Mouse (Mus musculus) kidney, embryonic 15.5 days (tissue): ENCODE measurements around the gene Agrp. TPM values are rescaled to one million over a fixed set of nuclear protein-coding genes. Genes with fewer than 3 reads are reported as not detected.

Experiments
- ATAC-seq: fragments of 200-750 bp; cut with Nextera tagmentation; replicated peaks from 2 replicates; pipeline ENCODE4 v1.8.0; 2017; ENCODE audit warnings: moderate TSS enrichment; ENCODE audit not compliant: low FRiP score
- H3K27ac ChIP-seq: fragments of 300-500 bp; sonication (generic); 2 replicates; pipeline ENCODE4 v1.5.1; 2015; ENCODE audit warnings: mild to moderate bottlenecking, inconsistent platforms
- H3K27me3 ChIP-seq: fragments of 300-500 bp; sonication (generic); 2 replicates; pipeline ENCODE4 v1.6.1; 2015; ENCODE audit warnings: inconsistent platforms
- H3K36me3 ChIP-seq: fragments of 300-500 bp; sonication (generic); 2 replicates; pipeline ENCODE4 v1.6.1; 2015; ENCODE audit warnings: inconsistent platforms
- H3K4me1 ChIP-seq: fragments of 300-500 bp; sonication (generic); 2 replicates; pipeline ENCODE4 v1.6.1; 2015; ENCODE audit warnings: inconsistent platforms
- H3K4me2 ChIP-seq: fragments of 300-500 bp; sonication (generic); 2 replicates; pipeline ENCODE4 v1.6.1; 2015; ENCODE audit warnings: moderate library complexity, mild to moderate bottlenecking, inconsistent platforms
- H3K4me3 ChIP-seq: fragments of 300-500 bp; sonication (generic); replicated peaks from 2 replicates; pipeline ENCODE4 v1.5.1; 2015; ENCODE audit warnings: mild to moderate bottlenecking, inconsistent platforms
- H3K9ac ChIP-seq: fragments of 300-500 bp; sonication (generic); 2 replicates; pipeline ENCODE4 v1.6.1; 2015; ENCODE audit warnings: mild to moderate bottlenecking, inconsistent platforms
- H3K9me3 ChIP-seq: fragments of 300-500 bp; sonication (generic); replicated peaks from 2 replicates; pipeline ENCODE4 v1.6.1; 2016; ENCODE audit warnings: inconsistent platforms
- WGBS: fragments of 180-500 bp; shearing (Covaris S2); methylation state at CpG from one replicate; pipeline ENCODE4 v1.1.7; 2015; ENCODE audit warnings: mixed read lengths; 5-methylcytosine and 5-hydroxymethylcytosine counted together
- polyA plus RNA-seq: library from polyadenylated mRNA; unstranded; fragments of >200 nt; fragmentation: Nextera tagmentation; extraction: Ambion mirVana; gene quantifications from 2 replicates; pipeline ENCODE4 v1.2.1, GENCODE M21; 2015

Gene Agrp
- polyA plus RNA-seq, 1 experiment from 2014 or later: 0.83 TPM

- H3K27me3 ChIP-seq: no peaks in the 10 kb centered on the region
- peaks cover 30% of the 10 kb centered on the region for H3K4me1 ChIP-seq
- no peaks in the 10 kb centered on the region for H3K9me3 ChIP-seq
- H3K4me2 ChIP-seq: peak overlapping the region; percentile 51
- peak; percentile 67 for ATAC-seq
- H3K36me3 ChIP-seq: no peaks in the 10 kb centered on the region
- H3K27ac ChIP-seq: peak overlapping the region; percentile 83
- WGBS: 60% methylated on average over 18 of the region's 18 CpGs
- peak overlapping the region; percentile 15 for H3K4me3 ChIP-seq
- 0 out of 2 replicates have a peak overlapping the region, but pooled peaks have one; percentile 17 for H3K9ac ChIP-seq
These were observed 42.5 kb downstream of the Agrp start for GRCm38 (mm10) chr8:105594451-105595242.

- peak overlapping the region; percentile 83 for H3K27ac ChIP-seq
- no peaks in the 10 kb centered on the region for H3K27me3 ChIP-seq
- peak overlapping the region; percentile 26; the same call in 1 of the 2 replicates for H3K9ac ChIP-seq
- ATAC-seq: 0 out of 2 replicates have a peak, but pooled peaks have one; percentile 27
- peak overlapping the region; percentile 51 for H3K4me2 ChIP-seq
- H3K36me3 ChIP-seq: no peaks in the 10 kb centered on the region
- H3K9me3 ChIP-seq: no peaks in the 10 kb centered on the region
- H3K4me1 ChIP-seq: peaks cover 30% of the 10 kb centered on the region
- 12% methylated on average over 15 of the region's 15 CpGs for WGBS
- H3K4me3 ChIP-seq: peak overlapping the region; percentile 15
These were observed 43.3 kb downstream of the Agrp start for GRCm38 (mm10) chr8:105593859-105594258.

- no peaks in the 10 kb centered on the region for H3K27me3 ChIP-seq
- no peak overlapping the region for H3K4me2 ChIP-seq
- WGBS: 77% methylated on average over 2 of the region's 2 CpGs
- H3K9ac ChIP-seq: no peak overlapping the region
- no peak overlapping the region for H3K4me3 ChIP-seq
- H3K36me3 ChIP-seq: no peaks in the 10 kb centered on the region
- no peaks in the 10 kb centered on the region for H3K9me3 ChIP-seq
- peaks cover 30% of the 10 kb centered on the region for H3K4me1 ChIP-seq
- no peak overlapping the region for H3K27ac ChIP-seq
- no peak for ATAC-seq
These were observed 44.8 kb downstream of the Agrp start for GRCm38 (mm10) chr8:105592431-105592830.

GRCm38 (mm10) chr8:105579719-105580118, 57.5 kb downstream of the Agrp start:
- Histone ChIP-seq H3K9me3 (no peaks in the 10 kb centered on the region), H3K4me1 (no peaks in the 10 kb centered on the region), H3K9ac (no peak overlapping the region), H3K27me3 (no peaks in the 10 kb centered on the region), H3K27ac (no peak overlapping the region), H3K36me3 (no peaks in the 10 kb centered on the region), H3K4me3 (no peak overlapping the region), H3K4me2 (no peak overlapping the region)
- no peak for ATAC-seq
- 72% methylated on average over 3 of the region's 3 CpGs for WGBS

GRCm38 (mm10) chr8:105575538-105575937, 61.7 kb downstream of the Agrp start:
- Histone ChIP-seq H3K9me3 (no peaks in the 10 kb centered on the region), H3K27ac (no peak overlapping the region), H3K4me2 (no peak overlapping the region), H3K36me3 (no peaks in the 10 kb centered on the region), H3K9ac (no peak overlapping the region), H3K4me3 (no peak overlapping the region), H3K4me1 (no peaks in the 10 kb centered on the region), H3K27me3 (no peaks in the 10 kb centered on the region)
- 52% methylated on average over 3 of the region's 3 CpGs for WGBS
- no peak for ATAC-seq

- Histone ChIP-seq H3K4me2 (no peak overlapping the region), H3K27ac (no peak overlapping the region), H3K36me3 (no peaks in the 10 kb centered on the region), H3K4me1 (no peaks in the 10 kb centered on the region), H3K4me3 (no peak overlapping the region), H3K9me3 (no peaks in the 10 kb centered on the region), H3K27me3 (no peaks in the 10 kb centered on the region), H3K9ac (no peak overlapping the region)
- WGBS: 46% methylated on average over 6 of the region's 6 CpGs
- no peak for ATAC-seq
These were observed 62.5 kb downstream of the Agrp start for GRCm38 (mm10) chr8:105574741-105575140.

- no peaks in the 10 kb centered on the region for H3K27me3 ChIP-seq
- H3K4me1 ChIP-seq: no peaks in the 10 kb centered on the region
- H3K36me3 ChIP-seq: no peaks in the 10 kb centered on the region
- H3K9ac ChIP-seq: no peak overlapping the region
- ATAC-seq: no peak
- no peak overlapping the region for H3K27ac ChIP-seq
- no peak overlapping the region for H3K4me3 ChIP-seq
- H3K9me3 ChIP-seq: no peaks in the 10 kb centered on the region
- no peak overlapping the region for H3K4me2 ChIP-seq
These were observed 63.8 kb downstream of the Agrp start for GRCm38 (mm10) chr8:105573427-105573826.

GRCm38 (mm10) chr8:105571810-105572209, 65.4 kb downstream of the Agrp start:
- Histone ChIP-seq H3K9ac (no peak overlapping the region), H3K4me1 (peaks cover 5% of the 10 kb centered on the region), H3K9me3 (no peaks in the 10 kb centered on the region), H3K4me2 (no peak overlapping the region), H3K27me3 (0 out of 2 replicates have a peak, but pooled peaks cover 7% of the 10 kb centered on the region), H3K36me3 (no peaks in the 10 kb centered on the region), H3K4me3 (no peak overlapping the region), H3K27ac (no peak overlapping the region)
- no peak for ATAC-seq
- WGBS: 87% methylated on average over 9 of the region's 9 CpGs

- Histone ChIP-seq H3K27ac (no peak overlapping the region), H3K9ac (peak overlapping the region; percentile 51), H3K4me1 (peaks cover 25% of the 10 kb centered on the region), H3K4me3 (peak overlapping the region; percentile 93), H3K4me2 (peak overlapping the region; percentile 80), H3K27me3 (0 out of 2 replicates have a peak, but pooled peaks cover 7% of the 10 kb centered on the region), H3K9me3 (no peaks in the 10 kb centered on the region), H3K36me3 (peaks cover 12% of the 10 kb centered on the region)
- 26% methylated on average over 27 of the region's 27 CpGs for WGBS
- ATAC-seq: no peak
These were observed 70.2 kb downstream of the Agrp start for GRCm38 (mm10) chr8:105566703-105567595.

- Histone ChIP-seq H3K9me3 (no peaks in the 10 kb centered on the region), H3K4me2 (peak within 1 kb of the TSS; percentile 80), H3K27me3 (0 out of 2 replicates have a peak, but pooled peaks cover 7% of the 10 kb centered on the region), H3K4me1 (peaks cover 25% of the 10 kb centered on the region), H3K27ac (peak within 1 kb of the TSS; percentile 88), H3K4me3 (peak within 1 kb of the TSS; percentile 93), H3K36me3 (peaks cover 13% of the 10 kb centered on the region), H3K9ac (peak within 1 kb of the TSS; percentile 89)
- 2% methylated on average over 53 of the region's 53 CpGs for WGBS
- peak; percentile 99 for ATAC-seq
These were observed 71.1 kb downstream of the Agrp start, which contains the start of gene Atp6v0d1 for GRCm38 (mm10) chr8:105565952-105566702. Atp6v0d1 (minus strand) TSS chr8:105566047.

- WGBS: under 1% methylated on average over 31 of the region's 31 CpGs
These were observed 71.8 kb downstream of the Agrp start for GRCm38 (mm10) chr8:105565401-105565881.

More at GRCm38 (mm10) chr8:105565401-105565881, 71.8 kb downstream of the Agrp start:
- Histone ChIP-seq H3K27me3 (0 out of 2 replicates have a peak, but pooled peaks cover 7% of the 10 kb centered on the region), H3K4me1 (peaks cover 25% of the 10 kb centered on the region), H3K36me3 (peaks cover 13% of the 10 kb centered on the region), H3K27ac (peak overlapping the region; percentile 88), H3K9me3 (no peaks in the 10 kb centered on the region), H3K9ac (peak overlapping the region; percentile 89), H3K4me2 (peak overlapping the region; percentile 80), H3K4me3 (peak overlapping the region; percentile 93)
- ATAC-seq: peak; percentile 80
